Mouse (Mus musculus): ENCODE measurements at regions not wholly inside any gene's neighbourhood (a gene's known extent, or its start where the extent isn't known, plus 50 kb on each side); places are given as distances from the start of the nearest gene placed in this dataset.
"Not testable (repeated sequence)": the region's sequence is repeated elsewhere in the genome, so short reads cannot be mapped to it uniquely, and the experiment has no call there.

- no peak for DNase-seq (ENCODE audit: low spot score)
These were observed 157.9 kb upstream of the Fer start for GRCm38 (mm10) chr17:63704991-63705390.

- DNase-seq (ENCODE audit: low spot score) = no peak
These were observed 149.9 kb upstream of the Fer start for GRCm38 (mm10) chr17:63712937-63713336.

GRCm38 (mm10) chr17:63715687-63716086 is 147.2 kb upstream of the Fer start:
- DNase-seq (ENCODE audit: low spot score) = no peak

GRCm38 (mm10) chr17:63716161-63716560 is 146.7 kb upstream of the Fer start:
- no peak for DNase-seq (ENCODE audit: low spot score)

- no peak for DNase-seq (ENCODE audit: low spot score)
These were observed 145.7 kb upstream of the Fer start for GRCm38 (mm10) chr17:63717051-63717578.

GRCm38 (mm10) chr17:63718972-63719715 is 143.7 kb upstream of the Fer start:
- no peak for DNase-seq (ENCODE audit: low spot score)

- no peak for DNase-seq (ENCODE audit: low spot score)
These were observed 143.1 kb upstream of the Fer start for GRCm38 (mm10) chr17:63719771-63720170.

- no peak for DNase-seq (ENCODE audit: low spot score)
These were observed 142.0 kb upstream of the Fer start for GRCm38 (mm10) chr17:63720883-63721282.

GRCm38 (mm10) chr17:63722434-63723004 is 140.3 kb upstream of the Fer start:
- DNase-seq (ENCODE audit: low spot score) = peak; percentile 7

- no peak for DNase-seq (ENCODE audit: low spot score)
These were observed 124.7 kb upstream of the Fer start for GRCm38 (mm10) chr17:63738206-63738605.

- no peak for DNase-seq (ENCODE audit: low spot score)
These were observed 123.2 kb upstream of the Fer start for GRCm38 (mm10) chr17:63739710-63740109.

- not testable (repeated sequence) for DNase-seq (ENCODE audit: low spot score)
These were observed 113.6 kb upstream of the Fer start for GRCm38 (mm10) chr17:63749257-63749656.

- DNase-seq (ENCODE audit: low spot score) = no peak
These were observed 108.5 kb upstream of the Fer start for GRCm38 (mm10) chr17:63754399-63754798.

- no peak for DNase-seq (ENCODE audit: low spot score)
These were observed 104.8 kb upstream of the Fer start for GRCm38 (mm10) chr17:63757896-63758695.

- DNase-seq (ENCODE audit: low spot score) = no peak
These were observed 104.0 kb upstream of the Fer start for GRCm38 (mm10) chr17:63758817-63759404.

GRCm38 (mm10) chr17:63761058-63761457 is 101.8 kb upstream of the Fer start:
- no peak for DNase-seq (ENCODE audit: low spot score)

- DNase-seq (ENCODE audit: low spot score) = no peak
These were observed 91.8 kb upstream of the Fer start for GRCm38 (mm10) chr17:63771111-63771510.

GRCm38 (mm10) chr17:63784381-63785116 is 78.3 kb upstream of the Fer start:
- DNase-seq (ENCODE audit: low spot score) = no peak

GRCm38 (mm10) chr17:63786444-63786843 is 76.4 kb upstream of the Fer start:
- no peak for DNase-seq (ENCODE audit: low spot score)

- DNase-seq (ENCODE audit: low spot score) = no peak
These were observed 68.5 kb upstream of the Fer start for GRCm38 (mm10) chr17:63794352-63794751.

- DNase-seq (ENCODE audit: low spot score) = no peak
These were observed 64.5 kb upstream of the Fer start for GRCm38 (mm10) chr17:63798381-63798780.
